ENCODE assay signal across 8 mouse cellular contexts in genomic region chr17:22673891-22674622, GRCm38 (mm10).
A peak's percentile ranks its signal among the peaks of the same experiment; 100 is the strongest.
DNase-seq lines count a peak whose midpoint lies in the region; ATAC-seq and TF ChIP-seq lines count a peak whose summit lies in the region.

No protein-coding gene starts in this region.

- H3K4me1 ChIP-seq in kidney, embryonic 15.5 days: no peaks in the 10 kb centered on the region
- H3K4me1 ChIP-seq in forebrain, embryonic 12.5 days: no peaks in the 10 kb centered on the region
- no peaks in the 10 kb centered on the region for H3K4me1 ChIP-seq in limb, embryonic 12.5 days (replicated peaks)
- no peaks in the 10 kb centered on the region for H3K4me1 ChIP-seq in neural tube, embryonic 13.5 days (replicated peaks)
- no peaks in the 10 kb centered on the region for H3K4me1 ChIP-seq in cerebellum, adult 2 months (ENCODE audit: control insufficient read depth, insufficient read depth, low read length)

- H3K9me3 ChIP-seq in kidney, embryonic 15.5 days (replicated peaks): no peaks in the 10 kb centered on the region
- no peaks in the 10 kb centered on the region for H3K9me3 ChIP-seq in forebrain, embryonic 12.5 days
- no peaks in the 10 kb centered on the region; the same call in 1 of the 2 replicates for H3K9me3 ChIP-seq in limb, embryonic 12.5 days
- no peaks in the 10 kb centered on the region for H3K9me3 ChIP-seq in neural tube, embryonic 13.5 days

- no peaks in the 10 kb centered on the region for H3K36me3 ChIP-seq in kidney, embryonic 15.5 days
- no peaks in the 10 kb centered on the region for H3K36me3 ChIP-seq in forebrain, embryonic 12.5 days (replicated peaks)
- no peaks in the 10 kb centered on the region for H3K36me3 ChIP-seq in limb, embryonic 12.5 days
- no peaks in the 10 kb centered on the region for H3K36me3 ChIP-seq in neural tube, embryonic 13.5 days

- no peak for TF ChIP-seq CTCF in cerebellum, adult 2 months (IDR thresholded peaks at IDR 0.05; ENCODE audit: borderline replicate concordance, insufficient read depth, low read depth, low read length)

- ATAC-seq in kidney, embryonic 15.5 days (replicated peaks; ENCODE audit: low FRiP score): peak; percentile 98
- ATAC-seq in forebrain, embryonic 12.5 days (ENCODE audit: low FRiP score): peak; percentile 93
- peak; percentile 96 for ATAC-seq in limb, embryonic 12.5 days (ENCODE audit: insufficient number of reproducible peaks, insufficient read depth, low FRiP score, low TSS enrichment, low read depth)
- peak; percentile 97 for ATAC-seq in neural tube, embryonic 13.5 days (ENCODE audit: low read depth)

- peak overlapping the region; percentile 32; the same call in 1 of the 2 replicates for H3K9ac ChIP-seq in kidney, embryonic 15.5 days
- no peak overlapping the region for H3K9ac ChIP-seq in forebrain, embryonic 12.5 days
- H3K9ac ChIP-seq in limb, embryonic 12.5 days (replicated peaks): no peak overlapping the region
- peak overlapping the region; percentile 59 for H3K9ac ChIP-seq in neural tube, embryonic 13.5 days

- H3K27ac ChIP-seq in kidney, embryonic 15.5 days: no peak overlapping the region
- H3K27ac ChIP-seq in forebrain, embryonic 12.5 days: no peak overlapping the region
- H3K27ac ChIP-seq in limb, embryonic 12.5 days: no peak overlapping the region
- H3K27ac ChIP-seq in neural tube, embryonic 13.5 days (replicated peaks): no peak overlapping the region
- no peak overlapping the region for H3K27ac ChIP-seq in cerebellum, adult 2 months (ENCODE audit: insufficient read depth, low read length)

- peak overlapping the region; percentile 49 for H3K4me3 ChIP-seq in kidney, embryonic 15.5 days (replicated peaks)
- H3K4me3 ChIP-seq in forebrain, embryonic 12.5 days (replicated peaks): peak overlapping the region; percentile 40
- peak overlapping the region; percentile 41 for H3K4me3 ChIP-seq in limb, embryonic 12.5 days (replicated peaks)
- H3K4me3 ChIP-seq in neural tube, embryonic 13.5 days: peak overlapping the region; percentile 42
- H3K4me3 ChIP-seq in cerebellum, adult 2 months (replicated peaks; ENCODE audit: insufficient read depth, low read depth, low read length): no peak overlapping the region

- no peak for TF ChIP-seq POLR2A in cerebellum, adult 2 months (IDR thresholded peaks at IDR 0.05; ENCODE audit: borderline replicate concordance, insufficient read depth, low read length)

- H3K27me3 ChIP-seq in kidney, embryonic 15.5 days: no peaks in the 10 kb centered on the region
- no peaks in the 10 kb centered on the region for H3K27me3 ChIP-seq in forebrain, embryonic 12.5 days
- no peaks in the 10 kb centered on the region for H3K27me3 ChIP-seq in limb, embryonic 12.5 days
- H3K27me3 ChIP-seq in neural tube, embryonic 13.5 days: no peaks in the 10 kb centered on the region
- H3K27me3 ChIP-seq in cerebellum, adult 2 months (ENCODE audit: control insufficient read depth, insufficient read depth, low read length): no peaks in the 10 kb centered on the region

- peak overlapping the region; percentile 61 for H3K4me2 ChIP-seq in kidney, embryonic 15.5 days
- H3K4me2 ChIP-seq in forebrain, embryonic 12.5 days: peak overlapping the region; percentile 48
- H3K4me2 ChIP-seq in limb, embryonic 12.5 days: peak overlapping the region; percentile 55
- peak overlapping the region; percentile 55 for H3K4me2 ChIP-seq in neural tube, embryonic 13.5 days

- no peak for DNase-seq in kidney, adult 8-10 months
- DNase-seq in ZHBTc4 (ENCODE audit: low read depth, low spot score): peak; percentile 72
- no peak for DNase-seq in cerebellum, adult 2 months
- DNase-seq in left cerebral cortex, adult 9 months (ENCODE audit: low spot score in 2 of 2): no peak

- 24% methylated on average over 16 of the region's 16 CpGs for WGBS in kidney, embryonic 15.5 days
- 17% methylated on average over 16 of the region's 16 CpGs for WGBS in forebrain, embryonic 12.5 days
- whole genome bisulfite sequencing in limb, embryonic 12.5 days: 17% methylated on average over 16 of the region's 16 CpGs
- WGBS in neural tube, embryonic 13.5 days: 25% methylated on average over 16 of the region's 16 CpGs
- WGBS in cerebellum, adult 2 months: 18% methylated on average over 16 of the region's 16 CpGs

Comparison
In these comparisons a context has a peak if more than half of its experiments do, and no peak if none do; other contexts are left out.
1. H3K9ac ChIP-seq: peak in kidney, embryonic 15.5 days (single experiment) and neural tube, embryonic 13.5 days (single experiment); none in forebrain, embryonic 12.5 days (single experiment) and limb, embryonic 12.5 days (single experiment).
2. Peak in every context shown above with its lines, with median percentiles within 50 percentile points of each other: ATAC-seq and H3K4me2 ChIP-seq.